Mouse (Mus musculus) lung, embryonic 14.5 days (tissue): ENCODE data around the gene Adgrl4. TPM values are rescaled to one million over a fixed set of nuclear protein-coding genes. Genes with fewer than 3 reads are reported as not detected.

Experiments used
- ATAC-seq: fragments of 200-750 bp; cut with Nextera tagmentation; 2 replicates; pipeline ENCODE4 v1.8.0; 2017; ENCODE audit warnings: mild to moderate bottlenecking, moderate TSS enrichment, moderate library complexity; ENCODE audit not compliant: insufficient read depth
- DNase-seq: peaks from one replicate; pipeline ENCODE4 v3.0.0-alpha.2; 2015
- H3K27ac ChIP-seq: fragments of 300-500 bp; sonication (generic); 2 replicates; pipeline ENCODE4 v1.5.1; 2014; ENCODE audit warnings: low read depth, mild to moderate bottlenecking, moderate library complexity
- H3K27me3 ChIP-seq: fragments of 300-500 bp; sonication (generic); 2 replicates; pipeline ENCODE4 v1.6.1; 2014; ENCODE audit warnings: low read length, control low read depth; ENCODE audit not compliant: insufficient read depth
- H3K36me3 ChIP-seq: fragments of 300-500 bp; sonication (generic); 2 replicates; pipeline ENCODE4 v1.6.1; 2014; ENCODE audit warnings: control low read depth; ENCODE audit not compliant: insufficient read depth
- H3K4me1 ChIP-seq: fragments of 300-500 bp; sonication (generic); 2 replicates; pipeline ENCODE4 v1.6.1; 2014; ENCODE audit warnings: antibody characterized with exemption, control low read depth; ENCODE audit not compliant: insufficient read depth
- H3K4me2 ChIP-seq: fragments of 300-500 bp; sonication (generic); 2 replicates; pipeline ENCODE4 v1.6.1; 2014; ENCODE audit warnings: mild to moderate bottlenecking
- H3K4me3 ChIP-seq: fragments of 300-500 bp; sonication (generic); 2 replicates; pipeline ENCODE4 v1.5.1; 2014; ENCODE audit warnings: low read depth, low read length
- H3K9ac ChIP-seq: fragments of 300-500 bp; sonication (generic); 2 replicates; pipeline ENCODE4 v1.6.1; 2014
- H3K9me3 ChIP-seq: fragments of 300-500 bp; sonication (generic); 2 replicates; pipeline ENCODE4 v1.6.1; 2016; ENCODE audit warnings: low read depth, low read length, control low read depth
- CTCF ChIP-seq: IDR thresholded peaks from 2 replicates; pipeline ENCODE4 v1.5.1; 2016; ENCODE audit warnings: antibody characterized with exemption, low read depth
- WGBS: fragments of 180-500 bp; shearing (Covaris S2); extraction: QIAGEN DNeasy Blood & Tissue Kit; methylation state at CpG from one replicate; pipeline ENCODE4 v1.1.7; 2014; 5-methylcytosine and 5-hydroxymethylcytosine counted together
- polyA plus RNA-seq: library from polyadenylated mRNA; unstranded; fragments of >200 nt; fragmentation: Nextera tagmentation; extraction: Ambion mirVana; gene quantifications from 2 replicates; pipeline ENCODE4 v1.2.1, GENCODE M21; 2014

The Adgrl4 gene
- polyA plus RNA-seq = 13.9 and 15.9 TPM in 2 replicates

DNA sequence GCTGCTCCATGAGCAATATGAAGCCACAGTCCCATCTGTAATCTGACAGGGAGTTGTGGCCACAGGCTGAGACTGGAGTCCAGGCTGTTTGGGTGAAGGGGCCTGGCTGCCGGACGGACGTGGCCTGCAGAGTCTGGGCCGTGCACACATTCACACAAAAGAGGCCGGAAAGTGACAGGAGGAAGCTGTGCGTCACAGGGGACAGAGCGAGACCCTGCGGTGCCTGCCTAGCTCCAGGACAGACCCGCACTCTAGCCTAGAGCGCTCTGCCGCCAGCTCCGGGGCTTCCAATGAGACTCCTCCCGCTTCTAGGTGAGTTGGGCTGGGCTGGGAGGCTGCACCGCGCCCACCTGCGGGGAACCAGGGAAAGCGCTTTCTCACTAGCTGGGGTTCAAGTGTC, at the start of gene Adgrl4:
Gene Adgrl4, plus strand, starts transcription at position 195 of the 400 bp plus-strand sequence.
- peak within 1 kb of the TSS; percentile 28 for H3K4me3 ChIP-seq
- H3K9ac ChIP-seq = peak within 1 kb of the TSS; percentile 52
- no peaks in the 10 kb centered on the region for H3K36me3 ChIP-seq
- H3K9me3 ChIP-seq = no peaks in the 10 kb centered on the region
- no peaks in the 10 kb centered on the region for H3K27me3 ChIP-seq
- no peak within 1 kb of the TSS for H3K27ac ChIP-seq
- TF ChIP-seq CTCF = no peak
- peak within 1 kb of the TSS; percentile 60 for H3K4me2 ChIP-seq
- 3% methylated on average over 17 of the region's 17 CpGs for WGBS
- peak; percentile 95 for ATAC-seq
- H3K4me1 ChIP-seq = no peaks in the 10 kb centered on the region
- DNase-seq = peak; percentile 64

DNA sequence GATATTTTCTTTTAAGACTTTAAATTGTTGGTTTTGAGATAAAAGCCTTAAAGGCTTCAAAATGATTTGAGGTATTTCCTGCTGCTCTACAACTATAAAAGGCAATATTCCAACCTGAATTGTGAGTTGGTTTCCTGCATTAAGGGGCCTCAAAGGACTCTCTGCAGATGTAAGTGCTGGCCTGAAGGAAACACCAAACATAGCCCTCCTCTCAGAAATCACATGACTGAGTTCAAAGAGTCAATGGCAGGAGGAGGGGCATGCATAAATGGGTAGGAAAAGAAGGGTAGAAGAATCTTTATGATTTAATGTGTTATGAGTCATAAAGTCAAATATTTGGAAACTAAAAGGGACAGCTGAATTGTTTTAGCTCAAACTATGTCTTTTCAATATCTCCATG, 46.8 kb upstream of the Adgrl4 start:
- Histone ChIP-seq H3K9me3 (no peaks in the 10 kb centered on the region), H3K4me3 (no peak overlapping the region), H3K4me1 (no peaks in the 10 kb centered on the region), H3K36me3 (no peaks in the 10 kb centered on the region), H3K4me2 (no peak overlapping the region), H3K27ac (no peak overlapping the region), H3K27me3 (no peaks in the 10 kb centered on the region), H3K9ac (no peak overlapping the region)
- ATAC-seq = no peak
- no peak for DNase-seq
- TF ChIP-seq CTCF = no peak

DNA sequence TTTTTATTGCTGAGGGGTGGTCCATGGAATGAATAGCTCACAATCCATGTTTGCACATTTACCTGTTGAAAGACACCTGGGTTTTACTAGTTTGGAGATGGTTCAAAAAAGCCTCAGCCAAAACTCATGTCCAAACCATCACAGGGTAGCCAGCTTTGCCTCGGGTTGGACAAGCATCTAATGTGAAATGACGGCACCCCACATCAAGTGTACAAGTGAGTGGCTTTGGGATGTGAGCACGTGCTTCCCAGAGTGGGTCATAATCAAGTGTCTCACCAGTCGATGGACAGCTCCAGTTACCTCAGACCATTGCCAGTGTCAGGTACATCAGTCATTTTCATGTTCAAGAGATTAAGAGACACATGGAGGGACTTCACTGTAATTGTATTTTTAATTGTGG, 44.8 kb upstream of the Adgrl4 start:
- Histone ChIP-seq H3K36me3 (no peaks in the 10 kb centered on the region), H3K27ac (no peak overlapping the region), H3K9ac (no peak overlapping the region), H3K4me2 (no peak overlapping the region), H3K27me3 (no peaks in the 10 kb centered on the region), H3K4me3 (no peak overlapping the region), H3K4me1 (no peaks in the 10 kb centered on the region), H3K9me3 (no peaks in the 10 kb centered on the region)
- WGBS = 73% methylated on average over 4 of the region's 4 CpGs
- no peak for DNase-seq
- ATAC-seq = no peak
- TF ChIP-seq CTCF = no peak

DNA sequence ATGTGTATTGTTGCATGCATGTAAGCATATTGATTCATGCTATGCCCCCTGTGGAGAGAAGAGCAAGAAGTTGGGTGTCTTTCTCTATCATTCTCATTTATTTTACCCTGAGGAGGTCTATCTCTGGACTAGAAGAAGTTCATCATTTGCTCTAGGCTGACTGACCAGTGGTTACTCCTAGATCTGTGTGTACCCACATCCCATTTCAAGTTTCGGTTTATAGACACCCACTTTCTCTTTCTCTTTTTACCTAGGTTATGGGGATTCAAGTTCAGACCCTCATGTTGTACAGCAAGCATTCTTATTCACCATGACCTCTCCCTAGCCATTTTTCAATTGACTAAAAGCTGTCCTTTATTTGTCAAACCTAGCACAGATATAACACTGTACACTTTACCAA, 44.4 kb upstream of the Adgrl4 start:
- Histone ChIP-seq H3K9ac (no peak overlapping the region), H3K4me3 (no peak overlapping the region), H3K4me2 (no peak overlapping the region), H3K27ac (no peak overlapping the region), H3K4me1 (no peaks in the 10 kb centered on the region), H3K27me3 (no peaks in the 10 kb centered on the region), H3K36me3 (no peaks in the 10 kb centered on the region), H3K9me3 (no peaks in the 10 kb centered on the region)
- ATAC-seq (no peak), DNase-seq (no peak)
- 77% methylated on average over 1 of the region's 1 CpGs for WGBS
- no peak for TF ChIP-seq CTCF

DNA sequence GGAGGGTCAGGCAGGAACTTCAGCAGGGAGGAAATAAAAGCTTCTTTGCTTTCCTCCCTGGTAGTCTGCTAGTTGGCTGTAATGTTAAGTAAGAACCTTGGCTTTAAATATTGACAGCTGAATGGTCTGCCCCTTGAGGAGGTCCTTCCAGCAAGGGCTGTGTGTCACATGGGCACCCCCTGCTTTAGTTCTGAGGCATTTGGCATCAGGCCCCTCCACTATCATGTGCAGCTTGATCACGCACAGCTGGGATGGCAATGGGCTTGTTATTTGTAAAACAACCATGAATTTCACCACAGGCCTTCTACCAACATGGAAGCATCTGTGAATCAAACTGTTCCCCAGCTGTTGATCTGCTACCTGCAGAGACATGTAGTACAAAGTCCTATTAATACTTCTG, 38.4 kb upstream of the Adgrl4 start:
- no peak for TF ChIP-seq CTCF
- Histone ChIP-seq H3K4me2 (no peak overlapping the region), H3K9me3 (no peaks in the 10 kb centered on the region), H3K4me1 (no peaks in the 10 kb centered on the region), H3K9ac (no peak overlapping the region), H3K4me3 (no peak overlapping the region), H3K36me3 (no peaks in the 10 kb centered on the region), H3K27me3 (no peaks in the 10 kb centered on the region), H3K27ac (no peak overlapping the region)
- ATAC-seq = peak; percentile 75; the same call in 1 of the 2 replicates
- WGBS = 77% methylated on average over 1 of the region's 1 CpGs
- DNase-seq = peak; percentile 27

DNA sequence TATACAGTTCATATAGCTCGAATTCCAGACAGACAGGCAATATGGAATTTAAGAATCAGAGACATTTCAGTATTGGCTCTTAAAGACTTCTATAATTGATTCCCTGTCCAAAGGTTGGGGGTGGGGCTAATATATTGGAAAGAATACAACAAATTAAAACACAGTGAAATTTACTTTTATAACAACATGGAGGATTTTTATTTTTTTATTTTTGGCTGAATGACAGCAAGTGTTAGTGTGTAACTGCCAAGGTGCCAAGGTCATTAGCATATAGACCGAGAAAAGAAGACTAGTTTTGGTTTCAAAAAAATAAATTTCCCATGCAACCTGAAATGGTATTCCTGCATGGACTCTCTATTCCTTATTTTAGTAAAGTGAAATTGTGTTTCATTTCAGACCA, 26.7 kb upstream of the Adgrl4 start:
- H3K9ac ChIP-seq = no peak overlapping the region
- H3K4me2 ChIP-seq = no peak overlapping the region
- no peak overlapping the region for H3K27ac ChIP-seq
- no peak overlapping the region for H3K4me3 ChIP-seq
- no peaks in the 10 kb centered on the region for H3K4me1 ChIP-seq
- H3K27me3 ChIP-seq = no peaks in the 10 kb centered on the region
- H3K9me3 ChIP-seq = no peaks in the 10 kb centered on the region
- H3K36me3 ChIP-seq = no peaks in the 10 kb centered on the region
- DNase-seq = no peak
- WGBS = 76% methylated on average over 2 of the region's 2 CpGs
- ATAC-seq = no peak
- TF ChIP-seq CTCF = no peak

DNA sequence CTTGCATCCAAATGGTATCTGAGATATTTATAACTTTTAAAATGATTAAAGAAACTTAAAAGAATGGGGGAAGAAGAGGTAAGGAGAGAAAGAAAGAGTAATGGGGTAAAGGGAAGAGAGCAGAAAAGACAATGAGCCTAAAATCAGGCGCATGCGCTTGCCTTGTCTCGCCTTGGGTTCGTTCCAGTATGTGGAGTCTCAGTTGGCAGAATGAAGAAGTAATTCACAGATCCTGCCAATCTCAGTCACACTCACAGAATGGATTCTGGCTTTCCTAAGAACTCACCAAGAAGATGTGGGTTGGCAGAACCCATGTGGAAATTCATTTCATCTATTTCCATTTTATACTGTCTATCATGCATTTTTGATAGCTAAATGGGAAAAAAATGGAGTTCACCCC, 26.2 kb upstream of the Adgrl4 start:
- DNase-seq = no peak
- WGBS = 90% methylated on average over 4 of the region's 4 CpGs
- Histone ChIP-seq H3K9ac (no peak overlapping the region), H3K27ac (no peak overlapping the region), H3K4me3 (no peak overlapping the region), H3K27me3 (no peaks in the 10 kb centered on the region), H3K36me3 (no peaks in the 10 kb centered on the region), H3K4me2 (no peak overlapping the region), H3K9me3 (no peaks in the 10 kb centered on the region), H3K4me1 (no peaks in the 10 kb centered on the region)
- no peak for TF ChIP-seq CTCF
- no peak for ATAC-seq

DNA sequence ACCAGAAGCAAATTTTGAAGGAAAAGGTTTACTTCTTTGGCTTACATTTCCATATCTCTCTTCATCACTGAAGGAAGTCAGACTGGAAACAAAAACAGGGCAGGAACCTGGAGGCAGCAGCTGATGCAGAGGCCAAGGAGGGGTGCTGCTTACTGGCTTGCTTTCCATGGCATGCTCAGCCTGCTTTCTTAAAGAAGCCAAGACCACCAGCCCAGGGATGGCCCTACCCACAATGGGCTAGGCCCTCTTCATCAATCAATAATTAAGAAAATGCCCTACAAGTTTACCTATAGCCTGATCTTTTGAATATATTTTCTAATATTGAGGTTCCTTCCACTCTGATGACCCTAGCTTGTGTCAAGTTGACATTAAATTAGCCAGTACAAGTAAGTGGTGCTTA, 20.8 kb upstream of the Adgrl4 start:
- Histone ChIP-seq H3K9me3 (no peaks in the 10 kb centered on the region), H3K4me2 (no peak overlapping the region), H3K9ac (no peak overlapping the region), H3K27me3 (no peaks in the 10 kb centered on the region), H3K36me3 (no peaks in the 10 kb centered on the region), H3K4me1 (no peaks in the 10 kb centered on the region), H3K27ac (no peak overlapping the region), H3K4me3 (no peak overlapping the region)
- ATAC-seq (no peak), DNase-seq (no peak)
- TF ChIP-seq CTCF = no peak
